ENCODE assay signal across 32 mouse cellular contexts in the genomic region with DNA sequence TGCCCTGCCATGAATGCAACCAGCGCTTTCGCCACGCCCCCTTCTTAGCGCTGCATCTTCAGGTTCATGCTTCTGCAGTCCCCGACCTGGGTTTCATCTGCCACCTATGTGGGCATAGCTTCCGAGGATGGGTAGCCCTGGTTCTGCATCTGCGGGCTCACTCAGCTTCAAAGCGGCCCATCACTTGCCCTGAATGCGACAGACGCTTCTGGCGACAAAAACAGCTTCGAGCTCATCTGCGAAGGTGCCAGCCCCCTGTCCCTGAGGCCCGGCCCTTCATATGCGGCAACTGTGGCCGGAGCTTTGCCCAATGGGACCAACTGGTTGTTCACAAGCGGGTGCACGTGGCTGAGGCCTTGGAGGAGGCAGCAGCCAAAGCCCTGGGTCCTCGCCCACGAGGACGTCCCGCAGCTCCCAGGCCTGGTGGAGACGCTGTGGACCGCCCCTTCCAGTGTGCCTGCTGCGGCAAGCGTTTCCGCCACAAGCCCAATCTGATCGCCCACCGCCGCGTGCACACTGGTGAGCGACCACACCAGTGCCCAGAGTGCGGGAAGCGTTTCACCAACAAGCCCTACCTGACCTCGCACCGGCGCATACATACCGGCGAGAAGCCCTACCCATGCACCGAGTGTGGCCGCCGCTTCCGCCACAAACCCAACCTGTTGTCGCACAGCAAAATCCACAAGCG. TPM values are rescaled to one million over a fixed set of nuclear protein-coding genes. Genes with fewer than 3 reads are reported as not detected.
DNase-seq lines count a peak whose midpoint lies in the region; ATAC-seq and TF ChIP-seq lines count a peak whose summit lies in the region.
"Had no signal": no experiment of that assay in that cellular context is flagged by ENCODE, and none has a peak within 500 bp of the region (broad histone marks: within the 10 kb centered on the region; RNA-seq: fewer than 3 reads in every experiment).

No protein-coding gene starts in this region.

- H3K36me3 ChIP-seq in megakaryocyte, embryonic 14.5 days (replicated peaks; ENCODE audit: low read length), result peaks cover 70% of the 10 kb centered on the region
- peaks cover 14% of the 10 kb centered on the region; the same call in 1 of the 2 replicates for H3K36me3 ChIP-seq in ES-E14 (ENCODE audit: control insufficient read depth, insufficient read depth, low read length, poor library complexity, severe bottlenecking)

- TF ChIP-seq POLR2A in cerebellum, adult 2 months (IDR thresholded peaks at IDR 0.05; ENCODE audit: borderline replicate concordance, insufficient read depth, low read length), result no peak

- intact Hi-C loops in left cerebral cortex, postnatal 4 days (cut with DNase I), result no loop called here

- in situ Hi-C loops in ES-E14 (cut with MboI; ENCODE audit: low sequenced_read_pairs in 2 of 2, unreplicated experiment in 2 of 2), result no loop called here

- WGBS in cerebellum, adult 2 months, result 96% methylated on average over 45 of the region's 45 CpGs

- DNase-seq in cerebellum, adult 9-10 months, result peak; percentile 38
- DNase-seq in cerebellum, adult 2 months, result no peak
- no peak for DNase-seq in ES-E14 (ENCODE audit: low read depth, low spot score)
- DNase-seq in spleen, postnatal 4 days (ENCODE audit: low spot score in 2 of 2), result no peak
- no peak for DNase-seq in left cerebral cortex, postnatal 4 days
- DNase-seq: adrenal gland, postnatal 25 days; gastrocnemius, adult 2 months; kidney, adult 8-10 months; kidney, postnatal 10 days; liver; lung, postnatal 36 days; right cerebral cortex, adult 18-20 months; right cerebral cortex, postnatal 4 days had no signal

- H3K4me3 ChIP-seq in cerebellum, adult 2 months (replicated peaks; ENCODE audit: insufficient read depth, low read depth, low read length), result no peak overlapping the region
- peak overlapping the region; percentile 100 for H3K4me3 ChIP-seq in megakaryocyte, embryonic 14.5 days (replicated peaks)
- H3K4me3 ChIP-seq in ES-E14 (ENCODE audit: insufficient read depth in 1 of 2, low read depth in 1 of 2, low read length in 2 of 2, poor library complexity in 1 of 2, severe bottlenecking in 1 of 2), result peak overlapping the region; percentile 54 to 64
- H3K4me3 ChIP-seq: embryonic facial prominence, embryonic 13.5 days; gastrocnemius, adult 2 months; heart, embryonic 13.5 days; left cerebral cortex, adult 2 months; liver, embryonic 15.5 days; lung, embryonic 15.5 days; stomach, embryonic 15.5 days had no signal

- no peak overlapping the region for H3K27ac ChIP-seq in cerebellum, adult 2 months (ENCODE audit: insufficient read depth, low read length)
- H3K27ac ChIP-seq in ES-E14 (ENCODE audit: insufficient read depth, low read depth, low read length, poor library complexity, severe bottlenecking), result no peak overlapping the region
- H3K27ac ChIP-seq: embryonic facial prominence, embryonic 13.5 days; heart, embryonic 13.5 days; hindbrain, embryonic 14.5 days; left cerebral cortex, adult 2 months; liver, embryonic 15.5 days; lung, embryonic 15.5 days; stomach, embryonic 15.5 days had no signal

- TF ChIP-seq CTCF in cerebellum, adult 2 months (IDR thresholded peaks at IDR 0.05; ENCODE audit: borderline replicate concordance, insufficient read depth, low read depth, low read length), result no peak

- peak overlapping the region; percentile 37; the same call in 1 of the 2 replicates for H3K9ac ChIP-seq in ES-E14 (ENCODE audit: insufficient read depth, low read depth, low read length, poor library complexity, severe bottlenecking)
- H3K9ac ChIP-seq: embryonic facial prominence, embryonic 13.5 days; heart, embryonic 13.5 days; hindbrain, embryonic 14.5 days; liver, embryonic 15.5 days; lung, embryonic 15.5 days; stomach, embryonic 15.5 days had no signal

- peaks cover 18% of the 10 kb centered on the region for H3K9me3 ChIP-seq in megakaryocyte, embryonic 14.5 days
- H3K9me3 ChIP-seq in ES-E14 (ENCODE audit: control insufficient read depth, insufficient read depth, low read depth, low read length), result no peaks in the 10 kb centered on the region
- H3K9me3 ChIP-seq: liver, embryonic 15.5 days; stomach, embryonic 15.5 days had no signal

- H3K27me3 ChIP-seq in cerebellum, adult 2 months (ENCODE audit: control insufficient read depth, insufficient read depth, low read length), result no peaks in the 10 kb centered on the region
- H3K27me3 ChIP-seq in megakaryocyte, embryonic 14.5 days (replicated peaks), result no peaks in the 10 kb centered on the region
- H3K27me3 ChIP-seq: embryonic facial prominence, embryonic 13.5 days; heart, embryonic 13.5 days; liver, embryonic 15.5 days; lung, embryonic 15.5 days; stomach, embryonic 15.5 days had no signal

- peaks cover 10% of the 10 kb centered on the region for H3K4me1 ChIP-seq in cerebellum, adult 2 months (ENCODE audit: control insufficient read depth, insufficient read depth, low read length)
- H3K4me1 ChIP-seq in megakaryocyte, embryonic 14.5 days, result peaks cover 90% of the 10 kb centered on the region
- peaks cover 0 to 7% of the 10 kb centered on the region in 2 experiments; a peak in 2 of 4 replicates for H3K4me1 ChIP-seq in ES-E14 (ENCODE audit: control insufficient read depth in 2 of 2, insufficient read depth in 2 of 2, low read length in 2 of 2, poor library complexity in 1 of 2)

- no peak for ATAC-seq in megakaryocyte, adult 5-6 weeks (ENCODE audit: poor library complexity, severe bottlenecking)
- ATAC-seq: forebrain, embryonic 14.5 days; inflammation-experienced regulatory T-cells, adult 6 months; midbrain, embryonic 16.5 days had no signal

TF ChIP-seq in ES-E14, 5 proteins besides CTCF, POLR2A, EP300 and RAD21:
- TF ChIP-seq CHD2 (IDR thresholded peaks at IDR 0.05; ENCODE audit: low read depth, low read length) (no peak), HCFC1 (IDR thresholded peaks at IDR 0.05; ENCODE audit: borderline replicate concordance, insufficient read depth, low read length) (no peak), MAFK (IDR thresholded peaks at IDR 0.05; ENCODE audit: insufficient read depth, low read depth, low read length) (no peak), ZC3H11A (IDR thresholded peaks at IDR 0.05; ENCODE audit: borderline replicate concordance, low read depth, low read length) (no peak), ZNF384 (IDR thresholded peaks at IDR 0.05; ENCODE audit: low read depth, low read length) (no peak)
TF ChIP-seq in ES-E14: peak in this region for 0.

RNA-seq across cellular contexts. Expression of a gene that starts 2.9 kb away (rescaled TPM):
- polyA plus RNA-seq in cerebellum, adult 2 months (2012; rRNA removed), result not detected in 2 replicates
- not detected in 2 replicates for polyA plus RNA-seq in megakaryocyte, embryonic 14.5 days (2012; ENCODE audit: insufficient read depth, low replicate concordance)
- total RNA-seq in megakaryocyte, adult 5-6 weeks (2015), result not detected in 2 replicates
- total RNA-seq in megakaryocyte, adult 5-6 weeks (2017), result not detected in 2 replicates
- not detected in 2 replicates for total RNA-seq in ES-E14 (2012; rRNA removed)
- total RNA-seq in left cerebral cortex, postnatal 4 days (2021), result not detected
- total RNA-seq: adrenal gland, postnatal 25 days; gastrocnemius, adult 2 months; granulocyte monocyte progenitor cell, adult 5-6 weeks; layer of hippocampus, postnatal 10 days; left cerebral cortex, adult 2 months; left cerebral cortex, postnatal 36 days had no signal
- polyA plus RNA-seq: embryonic facial prominence, embryonic 13.5 days; forebrain, embryonic 14.5 days; frontal cortex, adult 2 months; heart, embryonic 13.5 days; liver, embryonic 15.5 days; lung, embryonic 15.5 days; midbrain, embryonic 16.5 days; neural tube, embryonic 14.5 days; stomach, embryonic 15.5 days; thymus, postnatal 0 days had no signal

RNA-seq across cellular contexts. Expression of a gene that starts 3.0 kb away (rescaled TPM):
- 98.5 and 109 TPM in 2 replicates for polyA plus RNA-seq in cerebellum, adult 2 months (2012; rRNA removed)
- polyA plus RNA-seq in megakaryocyte, embryonic 14.5 days (2012; ENCODE audit: insufficient read depth, low replicate concordance), result 72.0 and 191 TPM in 2 replicates
- 1.8 and 2.7 TPM in 2 replicates for total RNA-seq in megakaryocyte, adult 5-6 weeks (2015)
- total RNA-seq in megakaryocyte, adult 5-6 weeks (2017), result 4.0 and 4.3 TPM in 2 replicates
- total RNA-seq in ES-E14 (2012; rRNA removed), result 17.4 and 22.8 TPM in 2 replicates
- 10 to 100 TPM; 27.1 to 28.6 TPM for total RNA-seq in left cerebral cortex, postnatal 4 days (2021)

RNA-seq across cellular contexts. Expression of a gene that starts 5.2 kb away (rescaled TPM):
- 7.4 and 7.6 TPM in 2 replicates for polyA plus RNA-seq in cerebellum, adult 2 months (2012; rRNA removed)
- 4.2 and 5.8 TPM in 2 replicates for polyA plus RNA-seq in megakaryocyte, embryonic 14.5 days (2012; ENCODE audit: insufficient read depth, low replicate concordance)
- total RNA-seq in megakaryocyte, adult 5-6 weeks (2015), result 0.45 and 0.82 TPM in 2 replicates
- 1.8 and 6.3 TPM in 2 replicates for total RNA-seq in megakaryocyte, adult 5-6 weeks (2017)
- 3.5 and 3.8 TPM in 2 replicates for total RNA-seq in ES-E14 (2012; rRNA removed)
- total RNA-seq in left cerebral cortex, postnatal 4 days (2021), result 10 to 100 TPM in 1 of 2 experiments, 1 to 10 TPM in 1; 9.8 to 10.5 TPM

RNA-seq across cellular contexts. Expression of a gene that starts 7.3 kb away (rescaled TPM):
- not detected in 2 replicates for polyA plus RNA-seq in cerebellum, adult 2 months (2012; rRNA removed)
- not detected in 2 replicates for polyA plus RNA-seq in megakaryocyte, embryonic 14.5 days (2012; ENCODE audit: insufficient read depth, low replicate concordance)
- total RNA-seq in megakaryocyte, adult 5-6 weeks (2015), result not detected in 2 replicates
- total RNA-seq in megakaryocyte, adult 5-6 weeks (2017), result not detected in 2 replicates
- not detected in 2 replicates for total RNA-seq in ES-E14 (2012; rRNA removed)
- not detected for total RNA-seq in left cerebral cortex, postnatal 4 days (2021)
- total RNA-seq: adrenal gland, postnatal 25 days; gastrocnemius, adult 2 months; granulocyte monocyte progenitor cell, adult 5-6 weeks; heart, postnatal 25 days; layer of hippocampus, postnatal 10 days; left cerebral cortex, adult 2 months; left cerebral cortex, postnatal 36 days had no signal
- polyA plus RNA-seq: embryonic facial prominence, embryonic 13.5 days; forebrain, embryonic 14.5 days; frontal cortex, adult 2 months; hindbrain, embryonic 14.5 days; inflammation-experienced regulatory T-cells, adult 6 months; liver, embryonic 15.5 days; lung, embryonic 15.5 days; midbrain, embryonic 16.5 days; neural tube, embryonic 14.5 days; stomach, embryonic 15.5 days had no signal

RNA-seq across cellular contexts. Expression of a gene that starts 24.1 kb away (rescaled TPM):
- 13.7 and 21.6 TPM in 2 replicates for polyA plus RNA-seq in cerebellum, adult 2 months (2012; rRNA removed)
- not detected in 2 replicates for polyA plus RNA-seq in megakaryocyte, embryonic 14.5 days (2012; ENCODE audit: insufficient read depth, low replicate concordance)
- total RNA-seq in megakaryocyte, adult 5-6 weeks (2015), result 0.74 TPM in 1 of 2 replicates, not detected in the other
- 0.15 and 0.94 TPM in 2 replicates for total RNA-seq in megakaryocyte, adult 5-6 weeks (2017)
- 0.18 and 0.42 TPM in 2 replicates for total RNA-seq in ES-E14 (2012; rRNA removed)
- total RNA-seq in left cerebral cortex, postnatal 4 days (2021), result 1 to 10 TPM; 6.9 to 7.0 TPM
- total RNA-seq: granulocyte monocyte progenitor cell, adult 5-6 weeks had no signal
